Mouse (Mus musculus) T-helper 2 cell (primary cell): ENCODE data around the gene Cks2.
"Not testable (repeated sequence)": the region's sequence is repeated elsewhere in the genome, so short reads cannot be mapped to it uniquely, and the experiment has no call there.

Source experiments
- in situ Hi-C: fragments of 300-600 bp; cut with MboI, MseI; formaldehyde crosslinking; loops from one replicate; pipeline ENCODE4 v1.15.1; 2025; ENCODE audit warnings: high pct_unique_total_duplicates

The Cks2 gene

DNA sequence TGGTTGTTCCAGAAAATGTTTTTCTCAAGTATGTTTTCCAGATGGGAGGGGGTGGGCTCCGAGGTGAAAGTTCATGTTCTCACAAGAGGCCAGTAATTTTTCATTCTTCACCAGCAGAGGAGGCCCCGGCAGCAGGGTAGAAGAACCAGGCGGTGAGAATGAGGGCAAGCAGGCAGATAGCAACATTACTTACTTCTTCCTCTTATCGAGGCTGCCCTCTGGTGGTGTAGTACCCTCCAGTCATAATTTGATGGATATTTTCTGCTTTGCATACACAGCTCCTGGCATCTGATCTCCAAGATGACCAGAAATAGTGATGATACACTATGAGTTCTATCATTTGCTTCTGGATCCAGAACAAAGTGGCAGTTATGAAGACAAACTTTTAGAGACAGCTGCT is 6.1 kb upstream of the Cks2 start:
- in situ Hi-C loops, result no loop called here

DNA sequence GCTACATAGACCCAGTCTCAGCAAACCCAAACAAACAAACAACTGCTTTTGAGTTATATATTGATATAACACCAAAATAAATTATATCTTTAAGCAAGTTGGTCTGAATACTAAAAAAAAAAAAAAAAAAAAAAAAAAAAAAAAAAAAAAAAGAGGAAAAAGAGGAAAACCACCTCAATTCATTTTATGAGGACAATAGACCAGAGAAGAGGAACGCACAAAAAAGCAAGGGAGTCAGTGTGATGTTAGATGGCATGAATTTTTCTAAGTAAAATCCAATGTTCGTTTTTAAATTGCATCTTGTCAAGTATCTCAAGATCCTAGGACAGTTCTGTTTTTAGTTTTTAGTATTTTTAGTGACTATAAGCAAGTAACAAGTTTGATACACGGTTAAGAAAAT is 3.6 kb upstream of the Cks2 start:
- in situ Hi-C loops, result loop anchor here (10.0 kb wide), 1 partner anchor 1733 kb away; the partner anchor contains the start of gene Sptlc1

DNA sequence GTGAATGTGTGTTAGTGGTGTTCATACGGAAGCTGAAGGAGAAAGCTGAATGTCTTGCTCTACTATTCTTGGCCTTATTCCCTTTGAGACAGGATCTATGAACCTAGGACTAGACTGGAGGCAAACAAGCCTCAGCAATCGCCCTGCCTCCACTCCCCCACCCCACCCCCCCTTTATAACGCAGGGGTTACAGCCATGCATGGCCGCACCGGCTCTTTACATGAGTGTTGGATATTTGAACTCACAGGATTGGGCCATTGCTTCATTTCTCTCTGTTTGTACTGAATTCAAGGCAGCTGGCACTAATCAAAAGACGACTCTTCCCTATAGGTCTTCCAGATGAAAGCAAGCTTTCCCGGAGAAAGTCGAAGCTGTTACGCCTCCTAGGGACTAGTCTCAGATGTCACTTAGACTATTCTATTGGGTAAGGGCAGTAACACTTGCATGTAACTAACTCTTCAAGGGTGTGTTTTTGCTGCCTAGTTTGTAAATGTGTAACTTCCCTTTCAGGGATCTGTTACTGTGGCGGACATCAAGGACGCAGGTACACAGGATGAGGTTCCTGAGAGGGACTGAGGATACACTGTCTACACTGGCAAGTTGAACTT is 2.8 kb upstream of the Cks2 start:
- in situ Hi-C loops, result loop anchor here (10.0 kb wide), 1 partner anchor 1733 kb away; the partner anchor contains the start of gene Sptlc1

GRCm38 (mm10) chr13:51643924-51644828 is 856 bp upstream of the Cks2 start:
- in situ Hi-C loops, result loop anchor here (10.0 kb wide), 1 partner anchor 1731 kb away; the partner anchor contains the start of gene Sptlc1

- in situ Hi-C loops, result loop anchor here (10.0 kb wide), 1 partner anchor 1729 kb away; the partner anchor contains the start of gene Sptlc1
These were observed 840 bp downstream of the Cks2 start for GRCm38 (mm10) chr13:51645872-51646271.

- in situ Hi-C loops, result loop anchor here (10.0 kb wide), 1 partner anchor 1728 kb away; the partner anchor contains the start of gene Sptlc1
These were observed 1.5 kb downstream of the Cks2 start for GRCm38 (mm10) chr13:51646362-51647027.

GRCm38 (mm10) chr13:51647770-51648169 is 2.7 kb downstream of the Cks2 start:
- in situ Hi-C loops, result loop anchor here (10.0 kb wide), 1 partner anchor 1727 kb away; the partner anchor contains the start of gene Sptlc1

DNA sequence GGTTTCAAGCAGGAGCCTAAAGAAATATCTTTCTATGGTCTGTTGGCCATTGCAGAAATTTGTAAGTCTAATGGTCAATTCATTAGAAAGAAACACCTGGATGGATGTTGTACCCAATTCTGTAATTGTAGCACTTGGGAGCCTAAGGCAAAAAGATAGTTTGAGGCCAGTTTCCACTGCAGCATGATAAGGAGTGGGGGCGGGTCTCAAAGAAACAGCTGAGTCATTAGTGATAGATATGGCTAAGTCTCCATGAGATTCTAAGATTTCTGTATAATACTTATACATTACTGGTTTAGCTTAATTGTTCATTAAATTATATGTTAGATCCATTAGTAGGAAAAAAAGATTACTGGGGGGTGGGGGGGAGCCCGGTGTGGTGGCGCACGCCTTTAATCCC is 3.2 kb downstream of the Cks2 start:
- in situ Hi-C loops, result loop anchor here (10.0 kb wide), 1 partner anchor 1727 kb away; the partner anchor contains the start of gene Sptlc1

- in situ Hi-C loops, result loop anchor here (10.0 kb wide), 1 partner anchor 1725 kb away; the partner anchor contains the start of gene Sptlc1
These were observed 4.7 kb downstream of the Cks2 start for GRCm38 (mm10) chr13:51649740-51650139.

DNA sequence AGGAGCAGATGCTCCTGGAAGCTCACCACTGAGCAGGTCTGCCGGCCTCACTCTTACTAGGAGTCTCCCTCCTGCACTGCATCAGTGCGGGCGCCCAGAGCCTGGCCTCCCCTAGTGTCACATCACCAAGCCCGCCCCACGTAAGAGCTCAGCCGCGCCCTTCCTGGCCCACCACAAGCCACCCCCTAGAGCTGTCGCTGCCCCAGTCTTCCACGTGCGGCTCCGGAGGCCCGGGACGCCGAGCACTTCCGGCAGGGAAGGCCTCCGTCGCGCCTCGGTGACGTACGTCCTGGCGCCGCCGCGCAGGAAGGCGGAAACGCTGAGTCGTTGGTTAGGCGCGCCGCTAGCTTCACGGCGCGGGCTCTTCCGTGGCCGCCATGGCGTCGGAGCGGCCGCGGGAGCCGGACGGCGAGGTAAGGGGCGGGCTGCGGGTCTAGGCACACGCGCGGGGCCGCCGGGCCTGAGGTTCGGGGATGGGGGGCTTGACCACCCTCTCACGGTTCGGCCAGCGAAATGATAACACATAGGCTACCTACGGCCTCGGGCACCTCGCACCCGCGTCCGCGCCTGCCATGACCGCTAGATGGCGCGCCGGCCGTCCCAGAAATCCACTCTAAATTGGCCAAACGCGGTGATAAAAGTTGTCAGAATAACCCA is 6.5 kb downstream of the Cks2 start, which contains the start of gene Secisbp2:
Gene Secisbp2 (plus strand): TSS at position 290 of the 657 bp plus-strand sequence.
- in situ Hi-C loops, result no loop called here

- in situ Hi-C loops, result no loop called here
These were observed 8.1 kb downstream of the Cks2 start for GRCm38 (mm10) chr13:51653159-51653558.

GRCm38 (mm10) chr13:51653961-51654360 is 8.9 kb downstream of the Cks2 start:
- in situ Hi-C loops, result no loop called here

DNA sequence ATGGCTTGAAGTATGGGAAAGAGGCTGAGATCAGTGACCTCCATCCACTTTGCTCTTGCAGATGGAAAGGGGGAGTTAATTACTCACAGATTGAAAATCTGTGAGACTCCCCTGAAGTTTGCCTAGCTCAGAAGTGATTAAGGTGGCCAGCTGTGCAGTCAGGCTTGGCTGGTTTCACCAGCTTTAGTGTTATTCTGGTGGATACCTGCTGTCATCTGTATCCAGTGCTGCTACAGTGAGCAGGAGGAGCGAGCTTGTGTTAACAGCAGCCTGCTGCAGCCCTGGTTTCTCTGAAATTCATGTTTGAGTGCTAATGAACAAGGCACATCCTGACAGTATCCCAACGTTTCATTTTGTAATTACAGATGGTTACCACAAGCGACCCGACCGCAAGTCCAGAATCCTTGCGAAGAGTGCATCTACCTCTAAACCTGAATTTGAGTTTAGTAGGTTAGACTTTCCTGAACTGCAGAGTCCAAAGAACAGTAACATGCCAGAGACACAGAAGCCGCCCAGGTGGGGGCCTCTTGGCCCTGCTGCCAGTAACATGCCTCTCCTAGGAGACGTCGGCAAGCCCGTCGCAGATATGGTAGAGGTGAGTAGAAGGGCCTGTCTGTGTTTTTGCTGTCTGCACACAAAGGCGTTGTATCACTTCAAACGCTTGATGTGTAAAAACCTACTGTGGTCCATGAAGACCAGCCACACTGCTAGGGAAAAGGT is 11.6 kb downstream of the Cks2 start:
- in situ Hi-C loops, result no loop called here

- in situ Hi-C loops, result no loop called here
These were observed 13.1 kb downstream of the Cks2 start for GRCm38 (mm10) chr13:51658094-51658493.

- in situ Hi-C loops, result no loop called here
These were observed 14.5 kb downstream of the Cks2 start for GRCm38 (mm10) chr13:51659573-51659972.

DNA sequence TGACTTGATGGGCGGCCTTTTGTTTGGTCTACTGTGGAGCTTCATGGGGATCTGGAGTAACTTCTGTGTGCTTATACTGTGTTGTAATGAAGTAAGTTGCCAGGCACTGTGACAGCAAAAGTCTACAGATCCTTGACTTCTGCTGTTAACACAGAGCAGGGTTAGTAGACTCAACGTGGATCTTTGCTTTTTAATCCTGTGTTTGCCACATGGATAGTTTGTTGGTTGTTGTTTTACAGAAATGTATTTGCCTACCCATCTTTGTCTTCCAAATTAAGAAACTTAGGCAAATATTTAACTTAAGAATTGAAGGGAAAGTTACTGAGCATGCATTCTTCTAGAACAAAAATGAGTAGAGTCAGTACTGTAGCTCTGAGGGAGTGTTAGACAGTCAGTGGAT is 18.5 kb downstream of the Cks2 start:
- in situ Hi-C loops, result no loop called here

DNA sequence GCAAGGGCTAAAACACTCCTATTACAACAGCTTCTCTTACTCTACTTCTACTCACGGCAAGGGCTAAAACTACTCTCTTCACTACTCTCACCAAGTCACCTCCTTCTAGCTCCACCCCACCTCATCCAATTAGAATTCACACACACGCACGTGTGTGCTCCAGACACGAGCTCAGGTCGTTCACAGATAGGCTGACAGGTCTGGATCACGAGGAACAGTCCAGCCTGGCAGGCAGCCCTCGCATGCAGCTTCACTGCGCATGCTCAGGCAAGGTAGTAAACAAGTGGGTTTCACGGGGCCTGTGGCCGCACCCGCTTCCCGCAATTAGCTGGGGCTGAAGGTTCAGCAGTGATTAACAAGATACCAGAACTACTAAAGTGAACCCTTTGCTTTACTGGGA is 23.2 kb downstream of the Cks2 start:
- in situ Hi-C loops, result not testable (repeated sequence)

DNA sequence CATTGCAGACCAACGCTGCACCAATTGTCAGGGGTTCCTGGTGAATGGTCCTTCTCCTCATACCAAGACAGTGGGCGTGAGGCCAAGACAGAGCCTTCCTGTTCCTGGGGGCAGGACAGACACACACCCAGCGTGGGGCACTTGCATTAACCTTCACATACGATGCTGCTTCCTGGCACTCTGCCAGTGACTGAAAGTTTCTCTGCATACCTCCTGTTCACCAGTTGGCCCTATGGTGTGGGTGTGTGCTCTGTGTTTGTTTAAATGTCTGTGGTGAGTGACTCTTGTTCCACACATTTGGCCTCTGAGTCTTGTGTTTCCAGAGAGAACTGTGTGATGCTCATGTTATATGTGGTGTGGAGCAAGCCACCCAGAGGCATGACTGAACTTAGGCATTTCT is 31.6 kb downstream of the Cks2 start:
- in situ Hi-C loops, result loop anchor here (10.0 kb wide), 1 partner anchor 1962 kb away; no protein-coding TSS in a partner anchor

- in situ Hi-C loops, result loop anchor here (10.0 kb wide), 1 partner anchor 1962 kb away; no protein-coding TSS in a partner anchor
These were observed 32.0 kb downstream of the Cks2 start for GRCm38 (mm10) chr13:51677041-51677440.

DNA sequence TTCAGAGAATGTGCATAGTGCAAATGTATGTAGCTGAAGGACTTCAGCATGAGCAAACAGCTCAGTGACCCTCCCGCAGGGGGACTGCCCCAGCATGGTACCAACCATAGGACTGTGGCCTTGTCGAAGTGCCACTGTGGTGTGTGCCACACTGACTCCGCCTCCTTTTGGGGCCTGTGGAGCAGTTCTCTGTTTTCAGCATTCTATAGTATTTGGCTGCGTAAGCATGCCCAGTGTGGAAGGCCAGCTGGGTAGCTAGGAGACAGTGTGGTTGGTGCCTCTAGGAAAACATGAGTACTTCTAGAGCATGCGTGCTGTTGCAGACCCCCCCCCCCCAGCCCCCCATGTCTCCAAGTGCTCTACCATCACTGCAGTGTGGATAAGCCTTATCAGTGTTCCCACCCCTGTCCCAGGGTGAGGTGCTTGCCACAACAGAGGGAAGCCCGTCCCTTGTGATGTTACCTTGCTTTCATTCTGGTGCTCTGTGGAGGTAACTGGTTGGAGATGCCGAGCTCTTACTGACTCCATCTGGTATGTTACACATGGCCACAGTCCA is 32.7 kb downstream of the Cks2 start:
- in situ Hi-C loops, result loop anchor here (10.0 kb wide), 1 partner anchor 1963 kb away; no protein-coding TSS in a partner anchor
